Mouse (Mus musculus) midbrain, embryonic 14.5 days (tissue): ENCODE data around the gene Slc35e3. TPM values are rescaled to one million over a fixed set of nuclear protein-coding genes. Genes with fewer than 3 reads are reported as not detected.

Experiments used
- ATAC-seq: fragments of 200-750 bp; cut with Nextera tagmentation; 2 replicates; pipeline ENCODE4 v1.8.0; 2017; ENCODE audit warnings: moderate number of reproducible peaks, moderate library complexity; ENCODE audit not compliant: low FRiP score, low TSS enrichment
- DNase-seq: peaks from one replicate; pipeline ENCODE4 v3.0.0-alpha.2; 2015
- H3K27ac ChIP-seq: fragments of 300-500 bp; sonication (generic); replicated peaks from 2 replicates; pipeline ENCODE4 v1.5.1; 2014; ENCODE audit warnings: mild to moderate bottlenecking, low read depth, low read length, moderate library complexity
- H3K27me3 ChIP-seq: fragments of 300-500 bp; sonication (generic); 2 replicates; pipeline ENCODE4 v1.6.1; 2014; ENCODE audit warnings: low read length, control low read depth, mixed read lengths; ENCODE audit not compliant: control insufficient read depth, insufficient read depth
- H3K36me3 ChIP-seq: fragments of 300-500 bp; sonication (generic); 2 replicates; pipeline ENCODE4 v1.6.1; 2014; ENCODE audit warnings: low read length, control low read depth; ENCODE audit not compliant: control insufficient read depth, insufficient read depth
- H3K4me1 ChIP-seq: fragments of 300-500 bp; sonication (generic); 2 replicates; pipeline ENCODE4 v1.6.1; 2014; ENCODE audit warnings: mild to moderate bottlenecking, antibody characterized with exemption, low read length, control low read depth; ENCODE audit not compliant: control insufficient read depth, insufficient read depth
- H3K4me2 ChIP-seq: fragments of 300-500 bp; sonication (generic); 2 replicates; pipeline ENCODE4 v1.6.1; 2014; ENCODE audit warnings: mild to moderate bottlenecking, low read length, moderate library complexity
- H3K4me3 ChIP-seq: fragments of 300-500 bp; sonication (generic); replicated peaks from 2 replicates; pipeline ENCODE4 v1.5.1; 2014; ENCODE audit warnings: low read depth, low read length
- H3K9ac ChIP-seq: fragments of 300-500 bp; sonication (generic); replicated peaks from 2 replicates; pipeline ENCODE4 v1.6.1; 2014; ENCODE audit warnings: mild to moderate bottlenecking, low read length, moderate library complexity
- H3K9me3 ChIP-seq: fragments of 300-500 bp; sonication (generic); 2 replicates; pipeline ENCODE4 v1.6.1; 2016; ENCODE audit warnings: low read length, control low read depth, mixed read lengths; ENCODE audit not compliant: control insufficient read depth
- WGBS: fragments of 180-500 bp; shearing (Covaris S2); extraction: QIAGEN DNeasy Blood & Tissue Kit; methylation state at CpG from one replicate; pipeline ENCODE4 v1.1.7; 2014; 5-methylcytosine and 5-hydroxymethylcytosine counted together
- polyA plus RNA-seq: library from polyadenylated mRNA; unstranded; fragments of >200 nt; fragmentation: Nextera tagmentation; extraction: Ambion mirVana; gene quantifications from 2 replicates; pipeline ENCODE4 v1.2.1, GENCODE M21; 2014

The Slc35e3 gene
- polyA plus RNA-seq, 1 experiment from 2014 or later, result 26.5 TPM

DNA sequence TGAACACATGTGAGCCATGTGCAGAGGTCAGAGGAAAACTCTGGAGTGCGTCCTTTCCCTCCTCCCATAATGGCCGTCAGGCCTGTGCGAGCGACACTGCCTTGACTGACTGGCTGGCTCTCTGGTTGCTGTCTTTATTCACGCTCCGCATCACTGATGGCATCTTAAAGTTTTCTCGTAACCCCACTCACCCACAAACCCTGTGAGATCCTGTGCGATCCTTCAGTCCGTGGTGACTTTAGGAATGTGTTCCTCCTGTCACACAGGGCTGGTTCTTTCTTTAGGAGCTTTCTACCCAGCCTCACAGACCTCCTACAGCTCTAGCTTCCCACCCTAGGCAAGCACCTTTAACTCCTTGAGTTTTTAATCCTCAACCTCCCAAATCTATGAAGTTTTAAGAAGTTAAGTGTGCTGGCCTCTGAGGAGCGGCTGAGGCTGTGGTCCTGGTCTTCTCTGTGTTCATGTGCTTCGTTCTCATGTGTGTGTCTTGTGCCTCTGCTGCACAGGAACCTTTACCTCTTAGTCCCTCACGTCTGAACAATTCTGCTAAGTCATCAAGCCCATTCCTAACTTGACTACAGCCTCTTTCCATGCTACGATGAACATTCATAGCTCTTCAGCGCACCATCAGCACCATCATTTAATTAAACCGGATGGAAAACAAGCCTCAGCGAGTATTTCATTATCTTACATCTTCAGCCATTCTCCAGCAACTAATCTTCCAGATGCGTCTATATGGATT lies 26.4 kb upstream of the Slc35e3 start:
- Histone ChIP-seq H3K4me3 (no peak overlapping the region), H3K27me3 (no peaks in the 10 kb centered on the region), H3K9ac (no peak overlapping the region), H3K36me3 (peaks cover 80% of the 10 kb centered on the region), H3K4me2 (no peak overlapping the region), H3K27ac (no peak overlapping the region), H3K4me1 (no peaks in the 10 kb centered on the region), H3K9me3 (no peaks in the 10 kb centered on the region)
- ATAC-seq (no peak), DNase-seq (no peak)
- 92% methylated on average over 17 of the region's 17 CpGs for whole genome bisulfite sequencing

DNA sequence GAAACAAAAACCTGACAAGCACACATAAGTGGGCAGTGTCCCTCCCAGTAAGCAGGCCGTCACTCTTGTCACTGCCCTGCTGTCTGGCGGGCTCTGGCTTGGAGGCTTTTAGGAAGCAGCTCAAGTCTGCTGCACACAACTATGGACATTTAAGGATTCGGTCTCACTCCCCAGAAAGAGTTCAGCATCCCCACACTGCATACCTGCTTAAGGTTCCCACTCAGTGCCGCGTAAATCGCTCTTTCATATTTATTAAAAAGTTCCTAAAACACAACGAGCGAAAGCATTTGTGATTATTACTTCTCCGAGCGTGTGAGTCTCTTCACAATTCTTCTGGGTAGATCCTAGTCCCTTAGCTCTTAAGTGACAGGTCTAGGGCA lies 25.0 kb upstream of the Slc35e3 start:
- H3K4me3 ChIP-seq, result no peak overlapping the region
- DNase-seq (no peak), ATAC-seq (no peak)
- no peak overlapping the region for H3K4me2 ChIP-seq
- peaks cover 72% of the 10 kb centered on the region for H3K36me3 ChIP-seq
- no peak overlapping the region for H3K27ac ChIP-seq
- no peaks in the 10 kb centered on the region for H3K27me3 ChIP-seq
- WGBS, result 94% methylated on average over 10 of the region's 10 CpGs
- no peak overlapping the region for H3K9ac ChIP-seq
- H3K4me1 ChIP-seq, result no peaks in the 10 kb centered on the region
- no peaks in the 10 kb centered on the region for H3K9me3 ChIP-seq

DNA sequence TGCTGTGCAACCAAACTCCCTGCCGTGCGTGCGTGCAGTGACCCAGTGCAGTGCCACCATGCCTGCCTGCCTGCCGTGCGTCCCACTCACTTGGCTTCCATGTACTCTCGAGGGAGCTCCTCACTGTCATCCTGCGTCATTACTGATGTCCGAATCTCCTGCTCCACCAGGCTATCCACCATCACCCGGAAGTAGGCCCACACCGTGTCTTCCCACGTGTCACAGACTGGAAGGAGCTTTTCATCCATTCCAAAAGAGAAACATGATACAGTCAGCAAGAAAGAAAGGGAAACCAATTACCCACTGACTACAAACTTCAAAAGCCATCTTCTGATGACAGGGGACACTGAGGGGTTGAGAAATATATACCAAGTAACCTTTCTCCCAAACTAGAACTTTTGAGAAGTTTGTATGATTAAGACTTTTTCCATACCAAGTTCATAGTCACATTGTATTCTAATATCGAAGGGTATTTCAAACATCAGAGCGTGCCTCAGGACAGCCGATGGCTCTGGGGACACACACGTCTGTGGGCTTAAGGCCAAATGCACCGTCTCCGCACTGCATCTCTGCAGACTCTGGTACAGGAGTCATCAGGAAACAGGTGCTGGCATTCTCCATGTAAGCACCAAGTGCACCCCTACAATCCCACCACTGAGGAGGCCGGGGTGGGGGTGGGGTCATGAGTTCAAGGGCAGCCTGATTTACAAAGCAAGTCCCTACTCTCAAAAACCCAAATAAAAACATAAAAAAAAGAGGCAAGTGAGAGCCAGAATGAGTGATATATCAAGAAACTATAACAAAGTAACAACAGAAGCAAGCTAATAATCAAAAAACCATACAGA lies 24.3 kb upstream of the Slc35e3 start:
- Histone ChIP-seq H3K27me3 (no peaks in the 10 kb centered on the region), H3K4me3 (no peak overlapping the region), H3K4me2 (no peak overlapping the region), H3K36me3 (peaks cover 72% of the 10 kb centered on the region), H3K9me3 (no peaks in the 10 kb centered on the region), H3K9ac (no peak overlapping the region), H3K4me1 (no peaks in the 10 kb centered on the region), H3K27ac (no peak overlapping the region)
- ATAC-seq (no peak), DNase-seq (no peak)
- 93% methylated on average over 18 of the region's 18 CpGs for WGBS

DNA sequence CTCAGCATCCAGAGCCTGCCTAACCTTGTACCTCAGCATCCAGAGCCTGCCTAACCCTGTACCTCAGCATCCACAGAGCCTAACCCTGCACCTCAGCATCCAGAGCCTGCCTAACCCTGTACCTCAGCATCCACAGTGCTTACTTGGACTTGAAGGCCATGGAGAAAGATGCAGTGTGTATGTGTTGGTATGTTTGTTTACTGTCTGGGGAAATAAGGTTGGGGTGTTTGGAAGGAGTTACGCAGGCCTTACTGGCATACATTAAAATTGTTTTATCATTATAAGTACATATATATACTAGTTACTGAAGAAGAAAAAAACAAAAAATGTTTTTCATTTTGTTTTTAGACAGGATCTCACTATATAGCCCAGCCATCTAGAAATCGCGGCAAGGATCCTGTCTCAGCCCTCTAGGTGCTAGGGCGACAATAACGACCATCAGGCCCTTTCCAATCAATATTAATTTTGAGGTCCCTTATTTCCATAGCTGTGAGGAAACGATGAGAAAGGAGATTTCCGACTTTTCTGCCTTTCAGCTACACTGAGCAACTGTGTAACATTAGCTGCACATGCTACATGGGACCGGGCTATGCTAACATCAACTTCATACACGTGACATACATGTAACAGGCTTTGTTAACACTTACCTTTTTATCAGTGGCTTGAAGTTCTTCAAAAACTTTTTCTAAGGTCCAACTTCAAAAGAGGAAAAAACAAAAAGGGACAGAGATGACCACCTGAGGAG lies 23.5 kb upstream of the Slc35e3 start:
- no peak overlapping the region for H3K9ac ChIP-seq
- no peaks in the 10 kb centered on the region for H3K27me3 ChIP-seq
- no peak overlapping the region for H3K27ac ChIP-seq
- 92% methylated on average over 9 of the region's 9 CpGs for WGBS
- peaks cover 71% of the 10 kb centered on the region for H3K36me3 ChIP-seq
- H3K4me2 ChIP-seq, result no peak overlapping the region
- no peaks in the 10 kb centered on the region for H3K9me3 ChIP-seq
- DNase-seq (no peak), ATAC-seq (no peak)
- H3K4me3 ChIP-seq, result no peak overlapping the region
- no peaks in the 10 kb centered on the region for H3K4me1 ChIP-seq

DNA sequence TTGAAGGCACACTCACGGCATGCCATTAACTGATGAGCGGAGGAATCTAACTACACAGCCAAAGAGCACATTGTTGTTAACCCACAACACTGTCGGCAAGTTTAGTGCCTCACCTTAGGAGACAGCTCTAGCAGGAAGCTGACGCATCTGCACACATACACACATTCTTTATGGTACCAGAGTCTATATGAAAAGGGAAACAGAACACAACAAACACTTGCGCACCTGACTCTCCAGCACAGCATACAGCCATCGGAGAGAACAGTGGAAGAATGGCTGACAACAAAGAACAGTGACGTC lies 21.9 kb upstream of the Slc35e3 start:
- Histone ChIP-seq H3K27ac (no peak overlapping the region), H3K9me3 (no peaks in the 10 kb centered on the region), H3K4me2 (no peak overlapping the region), H3K4me1 (no peaks in the 10 kb centered on the region), H3K9ac (no peak overlapping the region), H3K4me3 (no peak overlapping the region), H3K27me3 (no peaks in the 10 kb centered on the region), H3K36me3 (peaks cover 70% of the 10 kb centered on the region)
- ATAC-seq (no peak), DNase-seq (no peak)
- WGBS, result 90% methylated on average over 7 of the region's 7 CpGs

DNA sequence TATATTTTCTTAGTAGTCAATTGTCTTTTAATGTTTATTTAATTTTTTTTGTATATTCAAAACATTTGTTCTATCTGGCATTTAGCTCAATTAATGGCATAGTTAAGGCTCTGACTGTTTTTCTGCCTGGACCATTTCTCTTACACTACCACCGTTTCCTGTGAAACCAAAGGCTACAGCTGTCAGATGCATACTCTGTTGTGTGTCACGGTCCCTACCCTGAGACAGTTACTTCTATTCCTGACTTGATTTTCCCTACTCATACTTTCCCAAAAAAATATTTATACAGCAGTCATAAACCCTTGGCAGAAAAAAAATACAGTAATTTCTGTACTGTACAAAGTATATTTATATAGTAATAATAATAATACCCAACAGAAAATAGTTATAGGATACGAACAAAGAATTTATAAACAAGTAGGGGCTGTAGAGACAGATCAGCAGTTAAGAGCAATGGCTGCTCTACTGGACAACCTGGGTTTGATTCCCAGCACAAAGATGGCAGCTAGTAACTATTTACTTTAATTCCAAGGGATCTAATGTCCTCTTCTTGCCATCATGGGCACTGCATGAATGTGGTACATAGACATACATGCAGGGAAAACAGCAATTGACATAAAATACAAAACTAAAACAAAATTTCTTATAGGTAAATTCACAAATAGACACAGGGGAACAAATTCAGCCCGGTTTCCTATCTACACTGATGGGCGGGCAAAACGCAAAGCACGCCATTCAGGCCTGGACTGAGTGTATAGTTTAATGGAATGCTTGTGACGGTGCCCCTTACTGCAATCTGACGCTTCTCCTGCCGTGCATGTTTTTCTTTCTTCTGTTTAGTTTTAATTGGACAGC lies 21.3 kb upstream of the Slc35e3 start:
- 95% methylated on average over 10 of the region's 10 CpGs for WGBS
- no peak for DNase-seq
- Histone ChIP-seq H3K4me2 (no peak overlapping the region), H3K4me3 (no peak overlapping the region), H3K9ac (no peak overlapping the region), H3K27me3 (no peaks in the 10 kb centered on the region), H3K9me3 (no peaks in the 10 kb centered on the region), H3K27ac (no peak overlapping the region), H3K4me1 (no peaks in the 10 kb centered on the region), H3K36me3 (peaks cover 69% of the 10 kb centered on the region)
- ATAC-seq, result no peak

DNA sequence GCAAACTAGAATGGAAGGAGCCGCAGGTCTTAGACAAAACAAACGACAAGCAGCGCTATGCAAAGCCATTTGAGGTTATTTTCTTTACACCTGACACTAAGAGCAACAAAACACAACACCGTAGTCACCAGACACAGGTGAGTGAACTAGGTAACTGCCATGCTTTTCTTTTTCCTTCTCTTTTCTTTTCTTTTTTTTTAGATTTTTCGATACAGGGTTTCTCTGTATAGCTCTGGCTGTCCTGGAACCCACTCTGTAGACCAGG lies 20.7 kb upstream of the Slc35e3 start:
- Histone ChIP-seq H3K4me1 (no peaks in the 10 kb centered on the region), H3K4me2 (no peak overlapping the region), H3K27me3 (no peaks in the 10 kb centered on the region), H3K36me3 (peaks cover 65% of the 10 kb centered on the region), H3K4me3 (no peak overlapping the region), H3K9ac (no peak overlapping the region), H3K9me3 (no peaks in the 10 kb centered on the region), H3K27ac (no peak overlapping the region)
- ATAC-seq (no peak), DNase-seq (no peak)
- 96% methylated on average over 5 of the region's 5 CpGs for WGBS

DNA sequence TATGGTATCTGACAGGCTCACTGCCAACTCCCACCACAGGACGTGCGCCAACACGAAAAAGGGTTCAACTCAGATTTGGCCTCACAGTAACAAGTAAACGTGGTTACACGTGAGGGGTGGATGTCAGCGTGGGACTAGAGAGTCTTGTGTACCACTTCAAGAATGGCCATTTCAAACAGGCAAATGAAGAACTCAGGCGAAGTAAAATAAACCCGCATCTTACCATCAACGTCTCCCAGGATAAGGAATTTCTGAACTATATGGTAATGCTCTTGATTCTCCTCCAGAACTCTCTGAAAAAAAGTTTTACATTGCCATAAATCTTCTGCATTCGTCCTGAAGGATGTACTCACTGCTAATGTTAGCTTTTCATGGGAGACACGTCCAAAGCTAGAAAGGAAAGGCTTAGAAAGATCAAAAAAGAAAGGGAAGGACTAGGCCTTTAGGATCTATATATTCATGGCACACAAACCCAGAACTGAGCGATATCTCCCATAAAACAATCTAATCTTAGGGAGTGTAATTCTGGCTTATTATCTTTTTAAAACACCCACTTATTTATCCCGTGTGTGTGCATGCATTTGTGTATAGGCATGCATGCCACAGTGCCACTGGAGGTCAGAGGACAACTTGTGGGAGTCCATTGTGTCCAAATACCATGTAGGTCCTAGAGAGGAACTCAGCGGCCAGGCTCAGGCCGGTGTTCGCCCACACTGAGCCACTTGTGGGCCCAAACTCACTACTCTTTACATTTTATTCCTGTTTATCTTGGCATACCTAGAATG lies 20.1 kb upstream of the Slc35e3 start:
- Histone ChIP-seq H3K4me1 (no peaks in the 10 kb centered on the region), H3K36me3 (peaks cover 65% of the 10 kb centered on the region), H3K27me3 (no peaks in the 10 kb centered on the region), H3K9me3 (no peaks in the 10 kb centered on the region), H3K4me2 (no peak overlapping the region), H3K9ac (no peak overlapping the region), H3K4me3 (no peak overlapping the region), H3K27ac (no peak overlapping the region)
- WGBS, result 96% methylated on average over 16 of the region's 16 CpGs
- DNase-seq (no peak), ATAC-seq (no peak)
